Mouse (Mus musculus) kidney, adult 18-20 months (tissue): Measurements from ENCODE around the gene Gm2174.

Experiments
- DNase-seq: peaks from one replicate; pipeline ENCODE4 v3.0.0; 2021

Gene Gm2174

DNA sequence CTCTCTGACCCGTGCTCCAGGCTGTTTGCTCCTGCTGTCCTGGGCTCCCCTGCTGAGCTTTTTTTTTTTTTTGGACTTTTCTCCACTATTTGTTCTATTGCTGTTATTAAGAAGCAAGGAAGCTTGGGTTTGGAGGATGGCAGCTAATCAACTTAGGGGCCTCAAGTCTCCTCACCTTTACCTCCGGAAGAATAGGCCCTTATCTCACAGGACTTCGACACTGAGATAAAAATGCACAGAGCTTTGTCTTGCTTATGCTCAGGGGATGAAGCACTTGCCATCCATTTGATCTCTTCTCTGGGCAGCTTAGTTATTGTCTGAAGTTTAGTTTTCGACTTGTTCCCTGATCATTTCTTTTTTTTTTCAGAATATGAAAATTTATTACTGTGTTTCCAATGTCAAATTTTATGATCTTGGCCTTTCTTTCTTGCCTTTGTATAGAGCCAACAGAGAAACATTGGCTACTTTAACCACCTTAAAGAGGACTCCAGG lies at the start of gene Gm2174:
Gm2174 (plus strand) TSS at position 442 of the 492 bp plus-strand sequence.
- DNase-seq: no peak

DNA sequence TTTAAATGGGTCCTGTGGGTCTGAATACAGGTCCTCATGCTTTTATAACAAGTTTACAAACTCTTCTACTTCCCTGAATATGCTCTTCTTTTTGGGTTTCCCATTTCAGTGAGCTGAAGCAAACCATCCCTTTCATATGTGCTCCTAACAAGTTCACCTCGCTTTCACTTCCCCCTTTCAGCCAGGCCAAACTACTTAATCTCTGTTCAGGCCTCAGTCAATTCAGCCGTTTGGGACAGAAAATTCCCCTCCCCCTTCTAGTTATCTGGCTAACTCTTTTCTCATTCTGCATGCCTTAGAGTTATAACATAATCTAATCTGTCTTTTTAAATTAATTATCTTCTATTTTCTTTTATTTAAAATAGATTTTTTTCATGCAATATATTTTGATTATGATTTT lies 43.1 kb upstream of the Gm2174 start:
- no peak for DNase-seq

DNA sequence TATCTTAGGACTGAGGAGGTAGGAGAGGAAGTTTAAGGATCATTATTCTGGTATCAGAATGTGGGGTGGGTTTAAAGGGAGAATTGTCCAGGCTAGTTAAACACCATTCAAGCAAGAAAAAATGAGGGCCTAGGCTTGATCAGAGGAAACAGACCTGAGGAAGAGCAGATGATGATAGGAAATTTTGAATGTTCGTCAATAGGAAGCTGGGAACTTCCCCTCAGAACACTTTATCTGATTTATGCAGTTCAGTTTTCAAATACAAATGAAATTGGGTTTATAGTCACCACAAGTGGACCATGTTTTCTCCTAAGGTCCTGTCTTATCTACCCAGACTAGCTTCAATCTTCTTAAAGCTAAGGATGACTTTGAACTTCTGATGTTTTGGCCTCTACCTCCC lies 42.3 kb upstream of the Gm2174 start:
- DNase-seq: no peak

DNA sequence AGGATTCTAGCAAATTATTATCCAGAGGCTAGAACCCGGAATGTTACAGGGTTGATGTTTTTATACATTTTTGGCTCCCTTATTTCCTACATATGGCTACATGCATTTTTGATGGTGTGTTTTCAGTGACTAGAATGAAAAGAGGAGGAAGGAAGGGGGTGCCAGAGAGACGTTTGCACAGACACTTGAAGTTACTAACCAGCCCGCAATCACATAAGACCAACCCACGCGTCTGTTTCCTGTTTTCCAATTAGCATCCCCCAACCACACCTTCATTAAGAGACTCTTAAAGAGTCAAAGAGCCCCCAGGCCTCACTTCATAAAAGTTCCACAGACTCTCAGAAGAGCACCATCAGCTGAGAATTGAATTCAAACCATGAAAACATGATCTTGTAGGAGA lies 41.6 kb upstream of the Gm2174 start:
- DNase-seq: no peak

DNA sequence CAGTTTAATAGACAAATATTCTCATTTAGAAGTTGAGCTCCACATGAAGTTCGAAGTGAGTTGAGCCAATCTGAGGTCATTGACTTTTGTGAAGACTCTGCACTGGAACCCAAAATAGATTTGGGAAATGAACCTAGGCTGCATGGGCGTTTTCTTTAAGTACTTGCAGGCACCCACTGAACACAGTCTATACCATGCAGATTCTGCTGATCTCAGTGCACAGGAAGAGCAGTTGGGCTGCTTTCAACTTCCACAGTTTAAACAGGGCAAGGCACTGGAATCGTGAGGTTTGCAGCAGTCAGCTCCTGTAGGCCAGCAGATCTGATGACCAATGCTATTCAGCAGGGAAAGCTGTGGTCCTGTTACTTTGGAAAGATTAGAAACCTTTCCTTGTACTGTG lies 31.5 kb upstream of the Gm2174 start:
- DNase-seq: no peak

DNA sequence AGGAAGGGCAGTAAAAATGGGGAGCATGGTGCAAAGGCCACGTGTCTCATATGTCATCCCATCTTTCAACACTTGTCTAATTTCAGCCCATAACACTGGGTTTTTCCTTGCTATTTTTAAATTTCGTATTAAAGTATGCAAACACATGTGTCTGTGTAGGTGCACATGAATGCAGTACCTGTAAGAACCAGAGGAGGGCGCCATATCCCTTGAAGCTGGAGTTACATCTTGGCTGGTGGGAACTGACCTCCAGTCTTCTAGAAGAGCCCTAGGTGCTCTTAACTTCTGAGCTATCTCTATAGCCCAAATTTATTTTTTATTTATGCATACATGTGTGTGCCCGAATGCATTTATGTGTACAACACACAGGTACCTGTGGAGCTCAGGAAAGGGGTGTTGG lies 30.2 kb upstream of the Gm2174 start:
- no peak for DNase-seq

DNA sequence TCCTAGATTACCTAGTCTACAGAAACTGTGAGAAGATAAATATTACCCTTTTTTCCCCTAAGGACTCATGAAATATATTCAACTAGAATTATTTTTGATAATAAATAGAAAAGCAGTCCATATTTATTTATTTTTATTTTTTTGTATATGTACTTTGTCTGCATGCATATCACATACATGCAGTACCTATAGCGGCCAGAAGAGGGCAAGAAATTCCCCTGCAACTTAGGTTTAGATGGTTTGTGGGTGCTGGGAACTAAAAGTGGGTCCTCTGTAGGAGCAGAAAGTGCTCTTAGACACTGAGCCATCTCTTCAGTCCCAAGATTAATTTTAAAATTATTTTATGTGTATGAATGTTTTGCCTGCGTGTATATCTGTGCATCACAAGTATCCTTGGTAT lies 17.2 kb upstream of the Gm2174 start:
- DNase-seq: no peak

DNA sequence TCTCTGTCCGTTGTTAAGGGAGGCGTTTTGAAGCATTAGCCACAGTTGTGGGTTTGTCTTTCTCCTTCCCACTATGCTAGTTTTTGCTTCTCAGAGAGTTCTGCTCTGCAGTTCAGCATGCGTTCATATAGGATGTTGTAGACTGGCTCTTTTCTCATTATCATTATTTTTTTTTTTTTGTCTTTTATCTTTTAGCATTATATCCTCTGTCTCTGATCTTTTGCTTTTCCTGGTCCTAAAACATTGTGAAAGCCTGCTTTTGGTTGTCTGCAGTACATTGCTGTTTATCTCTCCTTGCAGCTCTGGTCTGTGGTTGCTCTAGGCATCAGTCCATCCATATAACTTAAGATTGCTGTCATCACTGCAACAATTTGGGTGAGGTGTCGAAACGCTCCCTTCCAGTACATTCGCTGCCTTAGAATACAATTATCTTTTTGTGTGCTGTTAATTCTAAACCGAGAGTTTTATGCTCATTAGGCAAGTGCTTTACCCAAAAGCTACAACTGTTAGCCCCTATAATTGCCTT lies 11.9 kb upstream of the Gm2174 start:
- DNase-seq: no peak

DNA sequence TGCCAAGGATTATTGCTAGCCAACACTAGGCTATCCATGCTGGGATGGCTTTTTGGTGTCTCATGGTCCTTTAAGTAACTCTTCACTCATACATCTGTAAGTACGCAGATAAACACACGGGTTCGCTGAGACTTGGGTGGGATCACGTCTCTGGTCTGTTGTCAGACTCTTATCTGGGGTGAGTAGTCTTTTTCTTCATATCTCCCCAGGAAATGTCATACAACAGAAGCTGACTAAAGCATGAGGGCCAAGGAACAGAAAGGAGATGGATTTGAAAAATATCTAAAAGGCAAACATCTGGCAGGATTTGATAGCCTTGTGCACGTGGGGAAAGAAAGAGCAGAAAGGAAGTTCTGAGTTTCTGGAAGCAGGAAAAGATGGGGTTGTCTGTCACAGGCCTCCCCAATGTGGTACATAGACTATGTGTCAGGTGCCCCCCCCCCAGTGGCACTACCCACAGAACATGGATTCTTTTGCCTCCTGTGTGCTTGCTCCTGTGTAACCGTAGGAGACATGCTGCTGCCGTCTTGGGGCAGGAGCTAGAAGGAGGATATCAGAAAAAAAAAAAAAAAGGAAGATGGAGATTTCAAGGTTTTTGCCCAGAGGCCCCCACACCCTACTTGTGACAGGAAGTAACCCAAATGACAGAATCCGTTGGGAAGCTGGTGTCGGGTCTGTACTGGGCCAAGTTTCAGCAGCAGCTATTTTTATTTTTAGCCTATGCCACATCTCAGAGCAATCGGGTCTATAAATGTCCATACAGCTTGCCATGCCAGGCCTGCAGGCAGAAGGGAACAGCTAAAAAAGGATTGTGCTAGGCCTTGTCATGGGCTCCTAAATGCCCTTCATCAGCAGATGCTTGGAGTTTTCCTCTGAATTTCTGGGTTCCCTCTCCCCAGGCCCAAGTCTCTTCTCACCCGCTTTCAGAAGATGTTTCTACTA lies 1.0 kb upstream of the Gm2174 start:
- no peak for DNase-seq

DNA sequence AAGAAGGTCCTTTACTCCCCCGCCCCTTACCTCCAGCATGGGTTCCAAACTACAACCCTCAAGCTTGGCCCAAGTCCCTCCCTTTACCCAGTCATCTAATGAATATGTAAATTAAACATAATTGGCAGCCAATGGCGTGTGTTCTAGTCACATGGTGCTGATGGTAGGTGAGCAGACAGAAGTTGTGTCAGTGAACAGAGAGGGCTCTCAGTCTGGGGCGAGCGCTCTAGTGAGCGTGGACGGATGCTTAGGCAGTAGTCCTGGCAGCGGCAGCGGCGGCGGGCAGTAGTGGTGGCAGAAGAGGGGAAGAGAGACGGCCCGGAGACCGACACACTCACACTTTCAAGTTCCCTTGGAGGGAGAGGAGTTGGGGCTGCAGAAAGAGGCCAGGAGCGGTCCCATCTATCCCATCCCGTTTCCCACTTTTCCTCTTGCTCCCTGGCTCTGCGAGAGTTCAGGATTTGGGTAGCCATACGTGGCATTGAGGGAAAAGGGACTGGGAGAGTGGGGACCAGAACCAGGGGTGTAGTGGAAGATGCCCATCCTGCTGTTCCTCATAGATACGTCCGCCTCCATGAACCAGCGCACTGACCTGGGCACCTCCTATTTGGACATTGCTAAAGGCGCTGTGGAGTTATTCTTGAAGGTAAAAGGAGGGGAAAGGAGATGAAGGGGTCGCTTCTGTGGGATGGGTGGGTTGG lies 7.1 kb downstream of the Gm2174 start, which contains the start of gene Ints6l:
Ints6l (plus strand) TSS at position 187 of the 701 bp plus-strand sequence.
- peak; percentile 83 for DNase-seq

DNA sequence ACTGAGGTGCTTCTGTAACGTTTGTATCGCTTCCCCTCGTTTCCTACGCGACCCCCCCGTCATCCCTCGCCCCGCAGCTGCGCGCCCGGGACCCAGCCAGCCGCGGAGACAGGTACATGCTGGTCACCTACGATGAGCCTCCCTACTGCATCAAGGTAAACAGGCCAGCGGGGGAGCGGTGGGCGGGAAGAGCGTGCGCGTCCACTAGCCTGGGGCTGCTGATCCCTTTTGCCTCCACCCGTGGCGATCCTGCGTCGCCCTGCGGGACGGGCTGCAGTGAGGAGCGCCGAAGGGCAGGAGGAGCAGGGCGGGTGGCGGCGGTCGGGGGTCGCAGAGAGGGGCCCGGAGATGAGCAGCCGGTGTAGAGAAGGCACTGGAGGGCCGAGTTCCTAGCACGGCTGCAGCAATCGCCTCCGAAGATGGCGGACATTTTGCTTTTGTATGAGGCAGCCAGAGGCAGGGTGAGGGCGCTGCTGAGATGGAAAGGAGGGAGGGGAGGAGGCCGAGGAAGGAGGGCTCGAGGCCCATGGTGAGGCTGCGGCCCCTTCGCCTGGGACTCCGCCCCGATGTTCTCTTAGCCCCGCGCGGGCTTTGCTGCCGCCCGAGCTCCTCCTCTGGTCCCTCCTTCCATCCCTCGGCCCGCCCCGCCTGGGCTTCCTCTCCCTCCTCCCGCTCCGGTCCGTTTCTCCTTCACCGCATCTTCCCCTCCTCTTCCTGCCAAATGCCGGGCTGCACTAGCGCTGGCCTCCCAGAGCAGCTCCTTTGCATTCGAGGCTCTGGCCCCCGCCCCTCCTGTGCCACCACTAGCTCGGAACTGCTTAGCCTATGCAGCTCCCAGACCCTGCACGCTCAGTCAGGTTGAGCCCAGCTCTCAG lies 7.8 kb downstream of the Gm2174 start:
- peak; percentile 84 for DNase-seq

DNA sequence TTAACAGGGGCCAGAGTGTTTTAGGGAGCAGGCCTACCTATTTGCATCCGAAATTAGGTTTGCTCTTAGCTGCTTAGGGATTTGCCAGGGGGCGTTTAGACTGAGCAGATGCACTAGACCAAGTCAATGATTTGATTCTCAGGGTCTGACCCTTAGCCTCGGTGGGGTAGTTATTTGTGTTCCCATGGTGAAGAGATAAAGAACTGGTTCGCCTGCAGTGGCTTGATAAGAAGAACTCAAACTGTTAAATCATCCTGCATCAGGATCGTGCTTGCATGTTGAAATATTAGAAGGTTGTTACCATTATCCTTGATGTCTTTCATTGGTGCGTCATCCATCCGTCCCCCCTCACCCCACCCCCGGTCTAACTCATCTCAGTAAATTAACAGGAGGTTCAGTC lies 8.6 kb downstream of the Gm2174 start:
- no peak for DNase-seq

DNA sequence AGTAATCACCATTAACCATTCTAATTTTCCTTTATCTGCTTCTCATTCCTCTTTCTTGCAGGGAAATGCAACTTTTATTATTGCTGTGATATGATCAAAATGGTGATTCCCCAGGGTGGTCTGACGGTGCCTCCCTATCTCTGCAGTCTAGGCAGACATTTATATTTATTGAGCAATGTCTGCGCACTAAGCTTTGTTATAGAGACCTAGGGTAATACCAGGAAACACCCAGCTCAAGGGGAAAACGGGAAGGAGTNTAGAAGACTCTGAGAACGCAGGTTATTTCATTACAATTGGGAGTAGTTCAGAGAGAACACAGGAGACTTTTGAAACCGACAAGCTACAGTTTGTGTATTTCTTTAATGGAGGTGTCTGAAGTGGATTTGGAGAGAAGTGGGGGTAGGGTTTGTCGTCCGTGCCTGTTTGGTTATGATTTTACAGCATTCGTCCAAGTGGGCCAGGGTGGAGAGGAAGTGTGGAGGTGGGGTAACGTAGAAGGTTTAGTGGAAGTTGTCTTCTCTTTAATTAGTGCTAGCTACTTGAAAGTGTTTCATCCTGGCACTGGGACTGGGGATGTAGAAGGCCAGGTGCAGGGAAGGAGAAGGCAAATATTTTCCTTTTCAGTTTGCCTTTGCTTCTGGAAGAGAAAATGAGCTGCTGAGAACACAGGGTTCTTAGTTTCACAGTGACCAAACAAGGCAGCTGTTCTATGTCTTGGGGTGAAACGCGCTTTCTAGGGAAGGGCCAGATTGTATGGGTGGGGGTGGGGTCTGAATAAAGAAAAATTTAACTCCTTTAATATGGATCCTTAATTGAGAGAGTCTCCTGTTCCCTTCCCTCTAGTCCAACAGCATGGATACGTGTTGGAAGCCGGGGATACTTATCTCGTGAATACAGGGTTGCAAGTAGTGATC lies 14.5 kb downstream of the Gm2174 start:
- DNase-seq: no peak

DNA sequence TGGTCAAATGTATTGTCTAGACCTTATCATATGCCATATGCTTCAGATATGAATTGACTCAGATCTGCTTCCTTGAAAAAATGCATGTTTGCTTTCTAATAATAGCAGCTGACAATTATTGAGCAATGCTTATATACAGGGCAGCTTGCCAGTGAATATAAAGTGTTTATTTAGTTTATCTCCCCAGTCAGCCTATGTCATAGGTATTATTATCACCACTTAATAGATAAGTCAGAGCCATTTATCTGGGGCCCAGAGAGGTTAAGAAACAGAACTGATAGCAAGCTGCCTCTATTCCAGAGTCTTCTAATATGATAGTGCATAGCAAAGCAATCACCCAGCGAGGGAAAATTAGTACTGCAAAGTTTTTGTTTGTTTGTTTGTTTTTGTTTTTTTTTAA lies 17.1 kb downstream of the Gm2174 start:
- DNase-seq: no peak

DNA sequence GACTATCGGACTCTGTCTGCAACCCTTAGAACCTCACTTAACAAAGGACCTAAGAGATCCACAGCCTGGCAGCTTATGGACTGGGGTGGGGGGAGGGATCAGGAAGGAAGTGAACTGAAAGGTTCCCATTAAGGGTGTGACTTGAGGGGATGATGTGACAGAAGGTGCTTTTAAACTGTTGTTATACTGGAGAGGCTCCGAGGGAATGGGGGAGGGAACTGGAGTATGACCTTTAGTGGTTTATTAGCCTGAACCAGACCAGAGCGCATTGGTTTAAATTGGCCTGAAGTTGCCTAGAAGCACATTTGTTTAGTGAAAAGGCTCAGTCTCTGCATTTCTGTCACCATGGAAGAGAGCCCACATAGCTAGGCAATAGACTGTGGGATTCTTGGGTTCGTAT lies 19.9 kb downstream of the Gm2174 start:
- DNase-seq: no peak

DNA sequence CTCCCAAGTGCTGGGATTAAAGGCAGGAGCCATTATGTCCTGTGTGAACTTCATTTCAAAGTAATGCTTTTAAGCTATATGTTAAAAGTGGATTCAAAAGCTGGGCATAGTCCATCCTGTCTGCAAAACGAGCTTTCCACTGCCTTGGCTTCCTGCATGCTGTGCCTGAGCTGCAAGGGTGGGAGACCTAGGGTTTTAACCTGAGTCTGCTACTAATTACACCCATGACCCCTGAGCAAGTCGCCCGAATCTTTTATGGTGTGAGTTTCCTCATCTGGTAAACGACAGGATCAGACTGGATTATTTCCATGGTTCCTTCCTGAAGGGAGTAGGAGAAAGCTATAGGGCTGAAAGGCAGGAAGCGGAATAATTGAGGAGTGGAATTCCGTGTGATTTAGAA lies 20.7 kb downstream of the Gm2174 start:
- no peak for DNase-seq

DNA sequence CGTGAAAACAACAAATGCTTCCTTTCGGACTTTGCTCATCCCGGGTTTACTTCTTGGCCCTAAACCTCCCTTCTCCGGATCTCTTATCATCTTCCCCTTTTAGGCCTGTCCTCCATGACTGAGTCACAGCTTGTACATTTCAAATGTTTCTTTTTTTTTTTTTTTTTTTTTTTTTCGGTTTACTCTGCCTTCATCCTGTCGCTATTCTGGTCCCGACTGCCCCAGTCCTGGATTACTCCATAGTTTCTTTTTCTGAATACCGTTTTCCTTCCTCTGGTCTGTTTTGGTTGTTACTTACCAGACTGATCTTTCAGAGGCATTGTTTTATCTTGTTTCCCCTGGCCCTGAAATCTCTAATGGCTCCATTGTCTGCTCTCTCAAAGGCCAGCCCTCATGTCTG lies 26.3 kb downstream of the Gm2174 start:
- DNase-seq: no peak

DNA sequence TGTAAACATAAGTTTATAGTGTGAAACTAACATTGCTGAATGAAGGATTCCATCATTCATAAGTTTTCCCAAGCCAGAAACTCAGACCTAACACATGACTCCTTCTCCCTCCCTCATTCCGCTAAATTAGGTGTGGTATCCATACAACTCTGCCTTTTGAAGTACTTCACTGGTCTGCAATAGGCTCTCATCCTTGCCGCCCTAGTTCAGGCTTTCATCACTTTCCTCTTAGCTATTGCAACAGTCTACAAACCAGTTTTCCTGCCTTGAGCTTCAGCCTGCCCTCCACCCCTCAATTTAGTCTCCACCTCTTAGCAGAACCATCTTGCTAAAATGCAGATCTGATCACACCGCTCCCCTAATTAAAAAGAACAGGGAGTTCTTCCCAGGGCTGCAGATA lies 29.8 kb downstream of the Gm2174 start:
- no peak for DNase-seq

DNA sequence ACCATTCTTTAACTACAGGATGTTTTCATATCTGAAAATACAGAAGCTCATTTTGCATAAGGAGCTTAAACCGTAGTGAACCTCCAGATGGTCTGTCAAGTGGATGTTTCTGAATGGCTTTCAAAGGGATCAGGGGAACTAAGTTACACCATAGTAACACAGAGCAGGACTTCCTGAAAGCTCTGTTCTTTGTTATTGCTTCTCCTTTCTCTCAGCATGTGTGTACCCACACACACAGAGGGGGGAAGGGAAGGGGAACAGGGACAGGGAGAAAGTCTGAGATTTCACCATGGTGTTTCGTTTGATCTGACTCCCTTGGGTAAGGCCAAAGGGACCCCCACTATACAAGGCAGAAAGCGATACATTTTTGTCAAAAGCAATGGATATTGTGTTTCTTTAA lies 34.1 kb downstream of the Gm2174 start:
- no peak for DNase-seq

DNA sequence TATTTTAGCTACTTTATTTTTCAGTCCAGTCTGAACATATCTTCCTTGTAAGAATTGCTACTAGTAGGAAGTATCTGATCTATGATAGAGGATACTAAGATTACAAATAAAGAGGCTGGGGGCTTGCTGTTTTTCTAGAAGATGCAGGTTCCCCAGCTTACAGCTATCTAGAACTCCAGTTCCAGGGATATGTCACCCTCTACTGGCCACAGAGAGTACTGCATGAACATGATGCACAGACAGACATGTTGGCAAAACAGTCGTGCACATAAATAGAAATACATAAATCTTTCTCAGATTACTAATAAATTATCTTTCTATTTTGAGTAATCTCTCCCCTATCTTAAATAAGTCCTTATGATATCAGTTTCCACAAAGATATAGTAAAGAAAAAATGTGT lies 42.0 kb downstream of the Gm2174 start:
- DNase-seq: peak; percentile 71

DNA sequence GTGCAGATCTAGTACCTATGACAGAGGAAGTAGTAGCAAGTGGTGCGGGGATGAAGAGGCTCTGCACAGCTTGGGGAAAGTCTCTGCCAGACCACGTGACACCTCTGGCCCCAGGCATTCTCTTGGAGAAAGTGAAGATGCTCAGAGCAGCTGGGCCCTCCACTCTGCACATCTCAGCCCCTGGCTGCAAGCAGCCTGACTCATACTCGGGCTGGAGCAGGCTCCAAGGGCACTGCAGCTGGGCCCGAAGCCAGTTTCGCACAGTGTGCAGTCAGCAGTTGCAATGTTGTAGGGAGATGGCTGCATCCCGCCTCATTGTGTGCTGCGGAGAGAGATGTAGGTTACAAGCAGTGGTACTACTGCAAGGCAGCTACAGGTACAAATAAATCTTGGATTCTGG lies 49.5 kb downstream of the Gm2174 start:
- no peak for DNase-seq
